Mouse (Mus musculus) layer of hippocampus, adult 9-11 months (tissue): ENCODE data around the gene Cdca7.

Experiments
- DNase-seq: peaks from one replicate; pipeline ENCODE4 v3.0.0; 2022

The Cdca7 gene

GRCm38 (mm10) chr2:72475797-72476485 is at the start of gene Cdca7:
Cdca7 (plus strand) TSS chr2:72476159.
- peak; percentile 33 for DNase-seq

- DNase-seq: peak; percentile 41
These were observed 49.2 kb upstream of the Cdca7 start for GRCm38 (mm10) chr2:72426776-72427175.

GRCm38 (mm10) chr2:72427288-72427687 is 48.7 kb upstream of the Cdca7 start:
- DNase-seq: no peak

- no peak for DNase-seq
These were observed 36.9 kb upstream of the Cdca7 start for GRCm38 (mm10) chr2:72438941-72439533.

GRCm38 (mm10) chr2:72441010-72441409 is 34.9 kb upstream of the Cdca7 start:
- no peak for DNase-seq

- no peak for DNase-seq
These were observed 33.1 kb upstream of the Cdca7 start for GRCm38 (mm10) chr2:72442825-72443224.

- no peak for DNase-seq
These were observed 32.0 kb upstream of the Cdca7 start for GRCm38 (mm10) chr2:72443960-72444359.

- DNase-seq: no peak
These were observed 29.9 kb upstream of the Cdca7 start for GRCm38 (mm10) chr2:72446106-72446505.

GRCm38 (mm10) chr2:72446615-72447014 is 29.3 kb upstream of the Cdca7 start:
- DNase-seq: no peak

GRCm38 (mm10) chr2:72453563-72453962 is 22.4 kb upstream of the Cdca7 start:
- no peak for DNase-seq

- no peak for DNase-seq
These were observed 19.8 kb upstream of the Cdca7 start for GRCm38 (mm10) chr2:72456189-72456588.

- no peak for DNase-seq
These were observed 11.5 kb upstream of the Cdca7 start for GRCm38 (mm10) chr2:72464376-72465014.

- no peak for DNase-seq
These were observed 8.4 kb upstream of the Cdca7 start for GRCm38 (mm10) chr2:72467604-72468003.

- no peak for DNase-seq
These were observed 4.4 kb upstream of the Cdca7 start for GRCm38 (mm10) chr2:72471415-72472070.

GRCm38 (mm10) chr2:72474531-72475287 is 1.2 kb upstream of the Cdca7 start:
- DNase-seq: no peak

GRCm38 (mm10) chr2:72475423-72475796 is 549 bp upstream of the Cdca7 start:
- DNase-seq: no peak

GRCm38 (mm10) chr2:72476486-72477211 is 690 bp downstream of the Cdca7 start:
- DNase-seq: peak; percentile 14

GRCm38 (mm10) chr2:72477221-72477620 is 1.3 kb downstream of the Cdca7 start:
- no peak for DNase-seq

- DNase-seq: no peak
These were observed 2.2 kb downstream of the Cdca7 start for GRCm38 (mm10) chr2:72478176-72478575.

- DNase-seq: no peak
These were observed 3.0 kb downstream of the Cdca7 start for GRCm38 (mm10) chr2:72478921-72479320.

GRCm38 (mm10) chr2:72479818-72480217 is 3.9 kb downstream of the Cdca7 start:
- no peak for DNase-seq

- no peak for DNase-seq
These were observed 15.7 kb downstream of the Cdca7 start for GRCm38 (mm10) chr2:72491650-72492049.
